Mouse (Mus musculus) bone marrow, adult 2 months (tissue): ENCODE data around the gene Trpv2.

Source experiments
- CTCF ChIP-seq: fragments of 200-500 bp; IDR thresholded peaks from 2 replicates; pipeline ENCODE4 v1.5.1; 2011; ENCODE audit warnings: low read length, control low read depth; ENCODE audit not compliant: control insufficient read depth, insufficient read depth
- POLR2A ChIP-seq: fragments of 200-500 bp; IDR thresholded peaks from 2 replicates; pipeline ENCODE4 v1.6.1; 2011; ENCODE audit warnings: low read depth, mild to moderate bottlenecking, control low read depth, low read length, borderline replicate concordance; ENCODE audit not compliant: control insufficient read depth

GRCm38 (mm10) chr11:62587034-62587433, 12.7 kb downstream of the Trpv2 start:
- no peak for TF ChIP-seq CTCF
- TF ChIP-seq POLR2A = no peak
